Mouse (Mus musculus) embryo, embryonic 10.5 days (tissue): Measurements from ENCODE around the gene Gstp1.
A peak's percentile ranks its signal among the peaks of the same experiment; 100 is the strongest.
"Not testable (repeated sequence)": the region's sequence is repeated elsewhere in the genome, so short reads cannot be mapped to it uniquely, and the experiment has no call there.

ENCODE experiments used
- DNase-seq: peaks from one replicate; pipeline ENCODE4 v3.0.0-alpha.2; 2015; ENCODE audit warnings: low spot score

Gene Gstp1

DNA sequence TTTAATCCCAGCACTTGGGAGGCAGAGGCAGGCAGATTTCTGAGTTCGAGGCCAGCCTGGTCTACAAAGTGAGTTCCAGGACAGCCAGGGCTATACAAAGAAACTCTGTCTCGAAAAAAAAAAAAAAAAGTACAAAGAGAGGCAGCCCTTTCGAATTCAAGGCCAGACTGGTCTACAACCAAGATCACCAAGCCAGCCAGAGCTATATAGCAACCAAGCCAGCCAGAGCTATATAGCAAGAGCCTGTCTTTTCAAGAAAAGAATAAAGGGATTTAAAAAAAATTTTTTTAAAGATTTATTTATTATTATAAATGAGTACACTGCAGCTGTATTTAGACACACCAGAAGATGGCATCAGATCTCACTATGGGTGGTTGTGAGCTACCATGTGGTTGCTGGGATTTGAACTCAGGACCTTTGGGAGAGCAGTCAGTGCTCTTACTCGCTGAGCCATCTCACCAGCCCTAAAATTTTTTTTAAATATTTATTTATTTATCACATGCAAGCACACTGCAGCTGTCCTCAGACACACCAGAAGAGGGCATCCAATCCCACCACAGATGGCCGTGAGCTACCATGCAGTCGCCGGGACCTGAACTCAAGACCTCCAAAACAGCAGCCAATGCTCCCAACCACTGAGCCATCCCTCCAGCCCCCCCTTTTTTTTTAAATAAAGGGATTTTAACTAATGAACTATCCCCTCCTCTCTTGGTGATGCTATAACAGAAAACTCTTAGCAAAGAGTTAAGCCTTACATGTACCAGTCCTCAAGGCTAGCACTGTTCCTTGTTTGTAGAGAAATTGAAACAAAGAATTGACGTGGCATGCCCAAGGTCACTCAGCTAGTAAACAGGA lies 22.5 kb upstream of the Gstp1 start:
- not testable (repeated sequence) for DNase-seq

DNA sequence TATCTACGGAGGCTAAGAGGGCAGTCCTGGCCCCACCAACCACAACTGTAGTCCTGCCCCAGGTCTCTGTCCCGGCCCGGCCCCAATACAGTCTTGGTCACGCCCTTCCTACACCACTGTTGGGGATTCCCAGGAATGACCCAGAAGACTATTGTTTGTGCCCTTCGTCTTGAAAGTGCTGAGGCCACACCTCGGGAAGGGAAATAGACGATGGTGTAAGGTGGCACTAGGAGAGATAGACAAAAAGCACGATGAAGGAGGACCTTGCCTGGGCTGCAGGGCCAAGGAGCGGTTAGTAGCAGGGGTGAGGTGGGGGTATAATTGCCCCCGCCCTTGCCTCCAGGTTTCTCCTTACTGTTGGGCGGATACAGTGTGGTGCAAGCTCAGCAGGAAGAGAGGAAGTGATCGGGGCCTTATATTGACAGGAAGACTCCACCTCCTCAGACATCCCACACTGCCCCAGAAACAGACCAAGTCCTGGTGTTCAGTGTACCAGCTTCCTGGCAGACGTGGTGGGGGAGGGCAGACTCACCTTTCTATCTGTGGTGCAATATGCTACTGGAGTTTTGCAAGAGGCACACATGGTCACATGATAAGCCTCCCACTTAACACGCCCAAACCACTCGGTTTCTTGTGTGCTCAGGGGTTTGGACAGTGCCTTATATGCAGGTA lies 21.4 kb upstream of the Gstp1 start, which contains the start of gene Gstp3:
Gstp3 (minus strand) TSS at position 501 of the 672 bp plus-strand sequence.
- no peak for DNase-seq

DNA sequence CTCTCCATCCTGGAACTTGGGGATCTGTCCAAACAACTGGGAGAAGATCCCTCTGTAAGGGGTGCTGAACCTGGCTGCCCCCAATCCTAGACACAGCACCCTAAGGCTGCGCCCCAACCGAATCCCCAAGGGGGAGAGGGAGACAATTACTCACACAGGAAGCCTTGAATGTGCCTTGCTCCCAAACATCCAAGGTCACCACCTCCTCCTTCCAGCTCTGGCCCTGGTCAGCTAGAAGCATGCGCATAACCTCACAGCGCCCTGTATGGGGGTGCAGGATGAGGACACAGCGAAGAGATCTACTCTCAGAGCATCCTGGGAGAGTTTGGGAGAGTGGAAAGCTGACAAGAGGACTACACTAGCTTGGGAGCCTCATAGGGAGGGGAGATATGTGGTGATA lies 20.8 kb upstream of the Gstp1 start:
- no peak for DNase-seq

DNA sequence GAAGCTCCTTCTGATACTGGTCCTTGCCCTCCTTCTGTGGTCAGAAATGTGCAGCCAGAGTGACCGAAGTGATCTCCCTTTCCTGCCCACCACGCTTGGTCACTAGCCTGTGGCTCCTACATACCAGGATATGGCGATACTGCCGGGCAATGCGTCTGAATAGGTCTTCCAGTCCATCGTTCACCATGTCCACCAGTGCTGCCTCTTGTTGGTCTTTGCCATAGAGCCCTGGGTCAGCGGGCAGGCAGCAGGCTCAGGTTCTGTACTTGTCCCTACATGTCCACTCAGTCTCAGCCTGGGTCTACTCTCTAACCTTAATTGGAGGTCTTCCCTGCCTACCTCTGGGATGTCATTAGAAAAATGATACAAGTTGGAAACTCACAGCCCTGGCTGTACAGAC lies 20.2 kb upstream of the Gstp1 start:
- DNase-seq: no peak

DNA sequence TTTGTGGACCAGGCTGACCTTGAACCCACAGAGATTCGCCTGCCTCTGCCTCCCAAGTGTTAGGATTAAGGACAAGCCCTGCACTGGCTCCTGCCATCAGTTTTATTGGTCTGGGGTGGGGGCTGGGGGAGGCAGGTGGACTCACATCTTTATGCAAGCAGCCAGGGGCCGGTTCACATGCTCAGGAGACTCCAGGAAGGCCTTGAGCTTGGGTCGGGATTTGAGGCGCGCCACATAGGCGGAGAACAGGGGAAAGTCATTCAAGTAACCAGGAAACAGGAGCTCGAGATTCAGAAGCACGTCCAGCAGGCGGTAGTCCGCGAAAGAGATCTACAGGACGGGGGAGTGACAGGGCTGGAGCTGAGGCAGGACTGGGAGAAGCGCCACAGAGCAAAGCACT lies 19.6 kb upstream of the Gstp1 start:
- no peak for DNase-seq

DNA sequence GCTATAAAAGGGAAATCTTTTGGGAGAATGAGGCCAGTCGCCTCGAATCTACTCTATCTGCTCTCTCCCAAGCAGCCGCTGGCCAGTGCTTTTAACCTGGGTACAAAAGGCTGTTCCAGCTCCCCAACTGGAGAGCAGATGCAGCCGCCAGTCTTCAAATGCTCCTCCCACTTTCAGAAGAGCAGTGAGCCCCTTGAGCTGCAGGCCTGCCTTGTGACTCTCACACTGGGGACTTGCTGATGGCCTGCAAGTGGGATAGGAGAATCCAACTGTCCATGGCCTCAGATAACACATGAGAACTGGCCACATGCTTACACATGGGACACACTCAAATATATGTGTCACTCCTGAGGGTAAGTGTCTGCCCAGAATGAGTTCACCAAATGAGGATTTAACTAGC lies 18.9 kb upstream of the Gstp1 start:
- no peak for DNase-seq

DNA sequence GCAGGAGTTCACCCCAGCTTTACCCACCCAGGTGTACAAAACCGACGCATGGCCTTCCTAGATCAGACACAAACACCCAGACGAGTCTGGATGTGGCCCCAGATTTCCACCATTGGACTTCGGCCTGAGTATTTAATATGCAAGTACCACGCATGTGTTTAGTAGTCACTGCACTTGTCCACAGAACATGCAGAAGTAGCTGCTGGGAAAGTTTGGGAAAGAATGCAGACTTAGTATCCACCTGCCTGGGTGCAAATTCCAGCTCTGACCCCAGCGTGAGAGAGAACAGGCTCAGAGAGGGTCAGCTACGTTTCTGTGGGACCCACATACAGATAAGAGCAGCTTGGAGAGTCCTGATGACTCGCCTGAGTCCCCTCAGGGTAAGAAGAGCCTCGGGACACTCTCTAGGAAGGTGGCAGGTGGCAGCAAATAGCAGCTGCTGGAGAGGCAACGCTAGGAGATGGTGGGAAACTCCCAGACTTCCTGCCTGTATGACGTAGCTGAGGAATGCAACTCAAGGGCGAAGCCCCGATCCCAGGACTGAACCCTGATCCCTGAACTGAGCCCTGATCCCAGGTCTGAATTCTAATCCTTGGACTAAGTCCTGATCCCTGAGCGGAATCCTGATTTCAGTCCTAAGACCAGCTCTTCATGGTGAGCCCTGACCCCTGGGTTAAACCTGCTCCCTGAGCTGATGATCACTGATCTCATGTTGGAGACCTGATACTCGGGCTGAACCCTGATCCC lies 18.3 kb upstream of the Gstp1 start:
- no peak for DNase-seq

DNA sequence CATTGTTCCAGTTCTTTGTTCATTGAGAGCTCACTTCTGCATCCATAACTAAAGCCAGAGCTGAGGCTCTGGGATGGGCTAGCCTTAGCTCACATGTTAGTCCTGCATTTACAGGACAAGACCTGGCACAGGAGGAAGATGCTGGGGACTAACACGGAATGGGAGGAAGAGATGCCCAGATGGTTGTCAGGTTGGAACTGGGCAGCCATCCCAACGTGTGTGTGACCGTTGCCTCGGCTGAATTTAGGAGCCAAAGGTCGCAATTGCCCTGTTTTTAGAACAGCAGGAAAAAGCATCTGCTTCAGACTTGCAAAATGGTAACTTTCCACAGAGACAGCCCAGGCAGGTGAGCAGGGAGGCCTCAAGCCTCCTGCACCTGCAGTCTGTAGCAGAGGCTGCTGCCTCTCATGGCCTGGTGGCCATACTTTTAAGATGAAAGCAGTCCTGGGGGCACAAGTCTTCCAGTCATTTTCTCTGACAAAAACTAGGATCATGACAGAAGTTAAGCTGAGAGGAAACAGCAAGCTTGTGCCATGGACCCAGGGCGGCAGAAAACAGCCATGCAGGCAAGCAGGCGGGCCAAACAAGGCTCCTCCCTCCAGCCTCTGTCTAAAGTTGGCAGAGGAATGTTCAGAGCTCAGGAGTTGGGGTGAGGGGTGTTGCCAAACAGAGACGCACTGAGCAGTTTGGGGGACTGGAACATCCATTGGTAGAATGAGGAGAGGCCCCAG lies 17.6 kb upstream of the Gstp1 start:
- no peak for DNase-seq

DNA sequence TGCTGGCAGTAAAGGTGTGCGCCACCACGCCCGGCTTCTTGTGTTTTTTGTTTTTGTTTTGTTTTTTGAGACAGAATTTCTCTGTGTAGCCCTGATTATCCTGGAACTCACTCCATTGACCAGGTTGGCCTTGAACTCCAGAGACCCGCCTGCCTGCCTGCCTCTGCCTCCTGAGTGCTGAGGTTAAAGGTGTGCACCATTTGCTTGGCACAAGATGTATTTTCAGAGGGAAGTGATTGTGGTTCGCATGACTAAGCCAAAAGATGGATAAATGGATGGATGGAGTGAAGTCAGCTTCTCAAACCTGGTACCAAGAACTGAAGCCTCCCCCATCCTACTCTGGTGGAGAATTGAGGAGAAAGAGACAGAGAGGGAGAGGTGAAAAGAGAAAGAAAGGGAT lies 16.8 kb upstream of the Gstp1 start:
- DNase-seq: no peak

DNA sequence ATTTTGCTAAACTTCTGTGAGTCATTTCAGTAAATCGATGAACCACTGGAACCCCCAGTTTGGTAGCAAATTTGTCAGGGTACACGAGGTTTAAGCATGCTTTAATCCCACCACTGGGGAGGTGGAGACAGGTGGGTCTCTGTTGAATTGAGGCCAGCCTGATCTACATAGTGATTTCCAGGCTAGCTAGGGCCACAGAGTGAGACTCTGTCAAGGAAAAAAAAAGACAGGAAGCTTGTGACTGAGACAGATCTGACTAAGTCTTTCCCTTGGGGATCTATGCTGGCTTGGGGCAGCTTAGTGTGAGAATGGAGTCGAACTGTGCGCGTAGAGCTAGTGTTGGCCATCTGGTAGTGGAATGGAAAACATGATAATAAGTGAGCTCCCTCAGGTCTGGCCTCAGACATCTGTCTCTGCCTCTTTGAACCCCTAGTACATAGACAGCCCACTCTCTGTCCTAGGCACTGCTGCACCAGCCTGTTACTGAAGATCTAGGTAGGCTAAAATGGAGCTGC lies 14.8 kb upstream of the Gstp1 start:
- DNase-seq: no peak

DNA sequence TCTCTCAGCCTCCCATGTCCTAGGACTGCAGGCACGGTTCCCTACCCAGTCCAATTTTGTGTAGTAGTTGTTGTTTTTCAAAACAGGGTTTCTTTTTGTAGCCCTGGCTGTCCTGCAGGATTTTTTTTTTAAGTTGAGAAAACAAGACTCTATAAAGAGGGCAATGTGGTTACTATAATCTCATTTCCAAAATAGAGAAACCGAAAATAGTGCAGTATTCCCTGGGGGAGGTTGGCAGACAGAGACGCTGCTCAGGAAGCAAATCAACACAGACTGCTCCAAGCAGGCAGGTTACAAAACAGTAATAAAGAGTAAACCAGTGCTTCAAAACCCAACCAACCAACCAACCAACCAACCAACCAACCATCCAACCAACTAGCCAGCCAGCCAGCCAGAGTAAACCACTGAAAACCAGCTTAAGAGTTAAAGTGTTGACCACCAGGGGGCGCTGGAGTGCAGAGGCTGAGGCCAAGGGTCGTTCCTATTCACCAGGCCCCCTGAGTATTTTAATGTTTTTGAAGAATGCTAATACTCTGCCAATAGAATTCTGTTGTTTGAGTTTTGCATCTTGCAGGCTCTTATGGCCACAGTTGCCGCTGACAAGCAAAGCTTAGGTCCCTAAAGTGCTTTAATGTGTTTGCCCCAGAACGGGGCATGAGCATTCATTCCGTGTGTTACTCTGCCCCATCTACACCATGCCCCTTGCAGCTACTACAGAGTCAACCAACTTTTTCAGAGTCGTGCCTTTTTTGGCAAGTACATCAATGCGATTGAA lies 14.1 kb upstream of the Gstp1 start:
- peak; percentile 83 for DNase-seq

DNA sequence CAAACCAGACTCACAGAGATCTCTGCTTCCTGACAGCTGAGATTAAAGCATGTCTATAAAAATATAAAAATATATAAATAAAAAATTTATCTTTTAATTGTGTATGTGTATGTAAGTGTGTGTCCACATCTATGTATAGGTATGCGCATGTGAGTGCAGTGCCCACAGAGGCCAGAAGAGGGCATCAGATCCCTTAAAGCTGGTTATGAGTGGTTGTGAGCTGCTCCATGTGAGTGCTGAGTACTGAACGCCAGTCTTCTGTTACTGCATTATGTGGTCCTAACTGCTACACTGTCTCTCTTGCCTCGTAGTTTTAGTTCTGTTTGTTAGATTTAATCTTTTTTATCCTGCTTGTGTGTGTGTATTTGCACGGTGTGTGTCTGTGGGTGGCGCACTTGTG lies 13.2 kb upstream of the Gstp1 start:
- no peak for DNase-seq

DNA sequence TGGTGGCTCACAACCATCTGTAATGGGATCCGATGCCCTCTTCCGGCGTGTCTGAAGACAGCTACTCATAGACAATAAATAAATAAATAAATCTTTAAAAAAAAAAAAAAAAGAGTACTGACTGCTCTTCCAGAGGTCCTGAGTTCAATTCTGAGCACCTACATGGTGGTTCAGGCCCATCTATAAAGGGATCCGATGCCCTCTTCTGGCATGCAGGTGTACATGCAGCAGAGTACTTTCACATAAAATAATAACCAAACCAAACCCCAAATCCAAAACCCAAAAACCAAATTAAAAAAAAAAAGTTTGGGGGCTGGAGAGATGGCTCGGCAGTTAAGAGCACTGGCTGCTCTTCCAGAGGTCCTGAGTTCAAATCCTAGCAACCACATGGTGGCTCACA lies 11.3 kb upstream of the Gstp1 start:
- DNase-seq: not testable (repeated sequence)

DNA sequence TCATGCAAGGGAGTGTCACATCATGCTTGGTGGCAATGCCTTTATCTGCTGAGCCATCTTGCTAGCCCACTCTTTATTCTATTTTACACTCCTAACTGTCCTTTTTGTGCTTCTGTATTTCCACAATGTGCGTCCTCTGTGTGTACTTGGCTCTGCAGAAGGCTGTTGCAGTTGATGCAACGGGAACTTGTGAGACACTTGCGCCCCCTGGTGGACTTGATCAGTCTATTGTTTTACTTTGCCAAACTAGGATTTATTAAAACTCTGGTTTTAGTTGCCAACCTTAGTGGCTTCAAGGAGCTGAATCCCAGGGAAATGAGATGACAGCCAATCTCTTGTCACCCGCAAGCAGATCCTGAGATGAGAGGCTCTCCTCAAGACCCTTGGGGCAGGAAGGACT lies 10.1 kb upstream of the Gstp1 start:
- DNase-seq: peak; percentile 90

DNA sequence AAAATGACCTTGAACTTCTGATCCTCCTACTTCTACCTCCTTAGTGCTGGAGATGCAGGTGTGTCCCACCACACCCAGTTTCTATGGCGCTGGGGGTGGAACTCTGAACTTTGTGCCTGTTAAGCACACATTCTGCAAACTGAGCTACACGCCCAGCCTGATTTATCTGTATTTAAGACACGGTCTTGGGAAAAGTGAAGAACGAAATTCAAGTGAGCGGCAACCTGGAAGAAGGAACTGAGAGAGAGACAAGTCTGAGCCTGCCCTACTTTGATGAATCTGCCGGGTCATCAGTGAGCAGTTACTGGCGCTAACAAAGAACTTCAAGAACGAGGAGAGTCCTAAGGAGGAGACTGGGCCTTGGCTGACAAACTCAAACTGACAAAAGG lies 9.1 kb upstream of the Gstp1 start:
- no peak for DNase-seq

DNA sequence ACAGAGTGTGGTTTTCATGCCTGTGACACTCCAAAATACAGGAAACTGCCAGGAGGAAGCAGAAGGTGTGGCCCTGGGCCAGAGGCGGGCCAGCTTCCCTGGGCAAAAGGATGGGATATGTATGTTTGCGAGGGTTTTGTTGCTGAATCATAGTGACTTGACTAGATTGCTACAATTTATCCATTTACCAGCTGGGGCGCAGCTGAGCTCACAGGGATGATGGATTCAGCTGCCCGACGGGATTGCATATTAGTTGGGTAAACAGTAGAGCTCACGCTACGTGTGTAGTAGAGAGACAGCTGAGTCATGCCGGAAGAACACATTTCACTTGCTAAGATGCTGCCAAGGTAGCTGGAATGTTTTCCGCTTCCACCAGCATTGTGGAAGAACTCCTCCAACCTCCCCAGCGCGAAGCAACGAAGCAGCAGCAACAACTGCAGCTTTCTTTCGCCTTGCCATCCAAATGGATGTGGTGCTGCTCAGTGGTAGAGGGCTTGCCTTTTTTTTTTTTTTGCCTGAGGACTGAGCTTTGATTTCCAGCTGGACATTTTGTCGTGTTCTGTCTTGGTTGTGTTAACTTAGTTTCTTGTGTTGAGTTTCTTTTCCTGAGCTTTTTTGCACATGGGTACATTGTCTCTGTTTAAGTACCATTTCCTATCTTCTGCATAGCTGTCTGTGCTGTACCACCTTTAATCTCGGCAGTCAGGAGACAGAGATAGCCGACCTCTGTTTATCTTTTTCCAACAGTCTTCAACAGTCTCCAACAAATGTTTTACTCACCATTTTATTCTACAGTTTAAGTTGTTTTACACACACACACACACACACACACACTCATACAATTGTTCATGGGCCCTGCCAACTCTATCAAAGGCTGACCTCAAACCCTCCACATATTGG lies 8.4 kb upstream of the Gstp1 start, which contains the start of gene Gstp2:
Gstp2 (minus strand) TSS at position 58 of the 900 bp plus-strand sequence.
- peak; percentile 55 for DNase-seq

DNA sequence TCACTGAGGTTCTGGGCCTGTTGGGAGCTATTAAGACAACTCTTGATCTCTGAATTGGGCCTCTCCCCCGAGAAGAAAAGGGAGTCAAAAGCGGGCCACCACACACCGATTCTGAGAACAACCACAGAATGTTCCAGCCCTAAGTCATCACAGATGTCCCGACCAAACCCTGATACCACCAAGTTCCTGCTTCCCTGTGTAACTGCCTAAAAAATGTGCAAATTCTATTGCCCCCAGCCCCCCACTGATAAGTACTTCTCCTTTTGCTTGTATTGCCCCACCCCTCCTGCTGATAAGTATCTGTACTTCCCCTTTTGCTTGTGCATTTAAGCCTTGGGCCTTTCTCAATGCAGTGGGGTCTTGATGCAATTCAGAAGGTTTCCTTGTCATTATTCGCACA lies 6.3 kb upstream of the Gstp1 start:
- DNase-seq: not testable (repeated sequence)

DNA sequence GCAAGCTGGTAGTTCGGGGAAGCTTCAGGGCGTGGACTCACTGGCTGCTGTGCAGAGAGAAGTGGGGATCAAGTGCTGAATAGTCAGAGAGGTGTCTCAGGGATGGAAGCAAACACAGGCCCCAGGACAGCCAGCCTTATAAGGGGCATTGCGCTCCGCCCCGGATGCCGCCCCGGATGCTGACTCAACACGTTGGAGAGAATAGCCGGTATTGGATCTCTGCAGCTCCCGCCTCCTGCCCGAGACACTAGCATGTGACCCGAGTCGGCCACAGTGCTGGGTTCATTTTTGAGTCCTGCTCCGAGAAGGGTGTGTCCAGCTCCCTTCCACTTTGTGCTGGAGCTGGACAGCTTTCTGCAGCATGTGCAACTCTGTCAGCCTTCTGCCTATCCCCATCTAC lies 4.3 kb upstream of the Gstp1 start:
- no peak for DNase-seq

DNA sequence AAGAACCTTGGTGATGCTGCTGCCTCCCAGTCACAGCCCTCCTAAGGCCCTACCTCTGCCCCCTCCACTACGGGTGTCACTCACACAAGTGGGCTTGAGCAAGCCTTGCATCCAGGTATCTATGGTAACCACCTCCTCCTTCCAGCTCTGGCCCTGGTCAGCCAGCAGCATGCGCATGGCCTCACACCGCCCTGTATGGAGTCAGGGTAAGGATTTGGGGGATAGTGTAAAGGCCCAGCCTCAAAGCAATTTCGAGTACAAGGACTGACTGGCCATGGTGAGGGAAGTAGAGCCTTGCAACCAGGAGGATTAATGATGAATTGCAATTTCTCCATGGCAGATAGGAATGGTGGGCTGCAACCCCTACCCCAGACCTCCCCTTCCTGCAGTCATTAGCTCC lies 3.7 kb upstream of the Gstp1 start:
- not testable (repeated sequence) for DNase-seq

DNA sequence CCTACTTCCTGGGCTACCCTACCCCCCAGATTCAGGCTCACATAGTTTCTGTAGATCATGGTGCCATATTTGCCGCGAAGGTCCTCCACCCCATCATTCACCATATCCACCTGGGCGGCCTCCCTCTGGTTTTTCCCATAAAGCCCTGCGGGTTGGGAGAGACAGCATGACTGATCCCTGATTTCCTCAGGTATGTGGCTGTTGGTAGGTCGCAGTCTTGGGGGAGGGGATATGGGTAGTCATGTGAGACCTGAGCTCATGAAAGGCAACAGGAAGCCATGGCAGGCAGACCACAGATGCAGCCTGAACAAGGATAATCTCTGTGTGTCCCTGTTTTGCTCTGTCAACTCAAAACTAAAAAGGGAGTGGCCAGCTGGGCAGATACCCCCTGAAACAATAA lies 3.2 kb upstream of the Gstp1 start:
- not testable (repeated sequence) for DNase-seq
